Mouse (Mus musculus): ENCODE data around the gene Tenm4.

- TF ChIP-seq CTCF (IDR thresholded peaks at IDR 0.05; ENCODE audit: low read depth, low read length), result no peak
- TF ChIP-seq GATA1 (IDR thresholded peaks at IDR 0.05; ENCODE audit: borderline replicate concordance, low read length), result no peak
Measured at GRCm38 (mm10) chr7:96959168-96959567, 788.1 kb downstream of the Tenm4 start.

Measured in G1E (cell line).